Mouse (Mus musculus) right cerebral cortex, postnatal 4 days (tissue): ENCODE data around the gene Adamtsl1.
A peak's percentile ranks its signal among the peaks of the same experiment; 100 is the strongest.

ENCODE experiments used
- DNase-seq: peaks from one replicate; pipeline ENCODE4 v3.0.0-alpha.2; 2022

Adamtsl1 gene

DNA sequence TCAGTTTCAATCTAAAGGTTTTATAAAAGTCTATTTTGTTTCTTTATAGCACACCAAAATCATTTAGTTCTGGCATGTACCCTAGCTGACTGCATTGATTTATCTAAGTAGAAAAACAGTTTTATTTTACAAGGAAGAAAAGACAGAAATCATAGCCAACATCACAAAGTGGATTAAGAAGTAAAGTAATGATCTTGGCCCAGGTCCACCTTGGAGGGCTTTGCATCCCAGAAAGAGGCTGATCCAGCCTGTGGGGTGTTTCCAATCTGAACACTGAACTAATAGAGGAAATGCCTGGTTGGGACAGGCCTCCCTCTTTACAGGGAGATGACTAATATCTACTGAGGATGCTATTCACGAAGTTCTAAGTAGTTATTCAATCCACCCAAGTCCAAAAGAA, 163.6 kb downstream of the Adamtsl1 start:
- DNase-seq, result no peak

DNA sequence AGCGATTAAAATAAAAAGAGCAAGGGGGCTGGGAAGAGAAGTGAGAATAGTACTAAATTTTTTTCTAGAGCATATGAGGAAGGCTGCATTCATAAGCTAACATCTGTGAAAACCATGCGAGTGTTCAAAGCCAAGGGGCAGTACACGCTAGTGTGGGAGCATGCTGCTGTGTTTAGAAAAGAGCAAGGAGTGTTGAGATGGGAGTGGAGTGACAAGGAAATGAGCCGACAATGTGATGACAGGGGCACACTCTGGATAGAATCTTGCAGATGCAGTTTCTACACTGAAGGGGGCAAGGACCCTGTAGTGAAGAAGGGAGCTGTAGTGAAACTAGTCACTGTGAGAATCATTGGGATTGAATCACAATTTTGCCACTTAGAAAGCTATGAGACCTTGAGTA, 172.2 kb downstream of the Adamtsl1 start:
- no peak for DNase-seq

DNA sequence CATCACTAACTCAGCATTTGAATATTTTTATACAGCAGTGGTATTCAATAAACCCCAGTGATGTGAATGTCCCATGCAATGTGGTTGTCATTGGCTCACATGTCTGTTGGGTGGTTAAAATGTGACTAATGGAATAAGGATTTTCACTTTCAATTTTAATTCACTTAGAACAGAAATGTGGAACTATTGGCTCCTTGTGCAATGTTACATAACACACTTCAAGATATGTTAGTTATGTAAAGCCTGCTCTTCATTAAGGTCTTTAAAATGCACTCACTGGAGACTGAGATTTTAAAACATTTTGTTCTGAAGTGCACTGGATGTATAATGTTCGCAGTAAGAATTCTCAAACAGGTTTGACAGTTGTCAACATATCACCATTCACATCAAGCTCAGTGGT, 181.3 kb downstream of the Adamtsl1 start:
- no peak for DNase-seq

DNA sequence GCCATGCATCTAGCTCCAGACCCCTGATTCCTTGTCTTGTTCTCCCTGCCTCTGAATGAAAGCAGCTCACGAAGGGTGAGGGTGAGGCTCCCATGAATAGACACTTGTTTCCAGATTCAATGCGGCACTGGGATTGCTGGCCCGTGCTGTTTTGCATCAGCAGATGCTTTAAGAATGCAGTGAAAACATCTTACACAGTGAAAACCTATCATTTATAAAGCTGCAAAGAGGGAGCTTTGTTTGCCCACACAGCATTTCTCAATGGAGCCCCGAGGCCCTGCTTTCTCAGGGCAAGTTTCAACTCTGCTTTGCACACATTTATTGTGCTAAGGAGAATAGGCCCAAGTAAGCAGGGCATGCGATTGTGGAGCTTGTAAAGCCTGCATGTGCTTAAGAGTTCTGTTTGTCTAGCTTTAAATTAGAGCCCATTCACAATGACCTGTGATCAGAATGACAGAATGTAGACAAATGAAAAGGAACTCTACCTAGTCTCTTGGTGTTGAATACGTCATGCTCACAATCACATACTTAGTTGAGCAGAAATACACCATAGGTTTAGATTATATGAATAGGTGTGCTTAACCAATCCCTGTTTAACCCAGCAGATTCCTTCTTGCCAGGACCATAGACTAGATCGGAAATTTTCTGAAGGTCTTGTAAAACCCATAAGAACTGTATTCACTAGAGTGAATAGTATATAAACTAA, 193.5 kb downstream of the Adamtsl1 start:
- peak; percentile 3 for DNase-seq

DNA sequence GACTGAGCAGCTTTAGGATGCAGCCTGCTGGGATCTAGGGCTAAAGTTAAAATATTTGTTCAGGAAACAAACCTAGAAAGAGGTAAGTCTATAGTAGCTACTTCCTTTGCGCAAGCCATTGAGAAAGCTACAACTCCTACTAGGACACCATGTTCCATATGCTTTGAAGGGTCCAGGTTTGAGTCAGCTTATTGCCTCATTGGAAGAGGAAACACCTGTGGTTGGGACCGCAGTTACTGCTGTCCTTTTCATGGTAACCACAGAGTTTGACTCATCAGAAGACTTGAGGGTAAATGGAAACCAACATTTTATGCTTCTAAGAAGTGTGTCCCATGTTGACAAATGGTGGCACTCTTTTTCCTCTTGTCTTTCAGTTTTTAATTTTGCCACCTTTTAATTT, 195.7 kb downstream of the Adamtsl1 start:
- DNase-seq, result no peak

DNA sequence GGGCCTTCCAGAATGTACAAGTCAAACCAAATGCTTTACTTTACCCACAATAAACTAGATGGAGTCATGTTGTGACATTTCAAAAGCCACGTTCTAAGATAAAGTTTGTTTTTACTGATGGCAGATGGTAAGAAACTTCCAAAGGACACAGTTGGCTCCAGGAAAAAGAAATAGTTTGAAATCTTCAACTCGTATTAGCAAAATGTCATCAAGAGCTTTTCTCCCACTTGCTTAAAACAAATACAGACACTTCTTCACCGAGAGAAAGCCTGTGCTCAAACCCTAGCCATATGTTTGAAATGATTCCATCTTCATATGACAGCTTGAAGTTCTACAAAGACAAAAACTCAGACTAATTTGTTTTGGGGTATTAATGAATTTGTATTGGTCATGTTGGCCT, 211.0 kb downstream of the Adamtsl1 start:
- DNase-seq, result no peak

DNA sequence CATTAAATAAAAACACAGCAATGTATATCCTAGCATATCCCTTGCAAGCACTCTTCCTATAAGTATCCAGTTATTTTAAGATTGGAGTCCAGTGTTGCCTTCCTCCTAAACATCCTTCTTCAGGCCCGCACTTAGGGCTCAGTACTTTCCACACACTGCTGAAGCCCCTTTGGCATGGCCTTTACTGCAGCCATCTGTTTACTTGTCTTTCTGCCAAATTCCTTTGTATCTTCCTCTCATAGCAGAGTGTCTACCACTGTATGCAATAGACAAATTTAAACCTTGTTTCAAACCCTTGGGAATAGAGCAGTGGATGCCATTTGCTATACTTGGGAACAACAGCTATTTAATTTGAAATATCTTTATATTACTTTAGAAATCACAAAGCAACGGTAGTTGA, 213.8 kb downstream of the Adamtsl1 start:
- no peak for DNase-seq

DNA sequence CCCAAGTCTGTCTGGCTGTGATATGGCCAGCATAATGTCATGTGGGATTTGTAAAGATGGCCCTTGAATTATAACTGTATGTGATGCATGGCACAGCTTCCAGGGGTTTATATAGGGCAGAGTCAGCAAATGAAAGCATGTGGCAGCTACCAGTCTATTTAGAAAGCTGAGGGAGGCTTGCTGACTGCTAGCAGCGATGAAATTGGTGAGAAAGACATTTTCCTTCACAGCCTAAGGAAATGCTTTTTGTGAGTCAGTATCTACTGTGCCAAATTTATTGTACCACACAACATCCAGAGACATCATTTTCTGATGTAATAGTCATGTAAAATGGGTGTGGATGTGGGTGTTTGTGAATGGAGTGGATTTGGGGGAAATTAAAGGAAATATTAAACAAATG, 214.4 kb downstream of the Adamtsl1 start:
- DNase-seq, result no peak

DNA sequence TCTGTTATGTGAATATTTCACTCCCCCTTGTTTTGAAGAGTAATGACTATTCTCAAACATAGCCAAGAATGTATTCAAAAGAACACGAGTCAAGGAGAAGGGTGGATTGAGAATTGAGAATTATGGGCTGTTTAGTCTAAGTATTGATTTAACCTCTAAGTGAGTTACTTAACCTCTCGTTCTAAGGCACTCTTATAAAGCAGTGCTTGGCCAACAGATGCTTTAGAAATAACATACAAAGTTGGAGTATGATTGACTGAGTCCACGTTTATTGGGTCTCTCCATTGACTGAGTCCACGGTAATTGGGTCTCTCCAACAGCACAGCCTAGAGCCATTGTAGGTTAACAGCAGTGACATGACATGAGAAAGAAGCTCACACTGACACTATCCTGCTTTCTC, 226.5 kb downstream of the Adamtsl1 start:
- DNase-seq, result no peak

DNA sequence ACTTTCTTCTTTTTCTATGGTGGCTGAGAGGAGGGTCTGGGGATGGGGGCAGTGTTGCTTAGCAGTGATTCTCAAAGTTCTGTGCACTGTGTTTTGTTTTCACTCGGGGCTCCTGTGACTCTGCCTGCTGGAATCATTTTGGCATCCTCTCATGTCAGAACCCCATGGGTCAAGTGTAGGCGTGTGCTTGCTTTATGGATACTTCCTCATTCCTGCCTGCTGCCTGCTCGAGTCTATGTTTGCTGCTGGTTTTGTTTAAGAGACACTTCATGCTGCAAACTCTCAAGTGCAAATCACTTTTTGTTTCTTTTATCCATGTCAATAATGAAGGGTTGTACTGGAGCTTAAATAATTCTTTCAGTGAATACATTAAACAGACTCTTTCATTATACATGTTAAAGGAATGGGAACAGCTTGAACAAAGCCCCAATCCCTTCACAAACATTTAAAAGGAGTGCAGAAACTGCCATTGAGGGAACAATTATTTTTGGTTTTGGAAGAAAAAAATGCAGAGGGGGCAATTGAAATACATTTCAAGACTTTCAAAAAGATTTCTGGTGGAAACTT, 227.9 kb downstream of the Adamtsl1 start:
- DNase-seq, result no peak

DNA sequence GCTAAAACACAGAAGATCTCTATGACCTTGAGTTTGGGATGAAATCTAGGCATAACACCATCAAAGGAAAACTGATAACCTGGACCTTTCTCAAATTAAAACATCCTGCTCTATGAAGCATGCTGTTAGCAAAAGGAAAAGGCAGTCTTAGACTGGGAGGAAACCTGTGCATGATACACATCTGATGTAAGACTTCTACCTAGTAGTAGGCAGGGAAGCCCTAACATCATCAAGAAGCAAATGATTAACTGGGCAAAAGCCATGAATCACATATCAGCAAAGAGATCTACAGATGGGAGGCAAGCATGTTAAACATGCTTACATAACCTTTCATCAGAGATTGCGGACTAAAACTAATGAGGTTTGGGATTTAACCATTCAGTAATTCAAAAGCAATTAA, 229.5 kb downstream of the Adamtsl1 start:
- DNase-seq, result no peak

DNA sequence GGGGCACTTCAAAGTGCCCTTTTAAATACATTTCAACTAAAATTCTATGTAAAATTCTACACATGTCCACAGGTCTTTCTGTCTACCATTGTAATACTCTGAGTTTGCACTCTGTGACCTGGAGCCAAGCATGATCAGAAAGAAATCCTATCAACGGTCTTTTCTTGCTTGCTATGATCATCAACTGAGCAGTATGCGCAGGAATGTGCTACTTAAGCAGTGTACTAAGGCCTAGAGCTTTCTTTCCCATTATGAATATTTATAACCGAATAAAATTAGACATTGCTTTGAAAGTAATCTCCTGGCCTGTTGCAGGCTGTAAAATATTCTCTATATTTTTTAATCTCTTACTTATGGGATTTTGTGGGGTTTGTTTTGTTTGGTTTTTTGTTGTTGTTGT, 248.7 kb downstream of the Adamtsl1 start:
- no peak for DNase-seq

DNA sequence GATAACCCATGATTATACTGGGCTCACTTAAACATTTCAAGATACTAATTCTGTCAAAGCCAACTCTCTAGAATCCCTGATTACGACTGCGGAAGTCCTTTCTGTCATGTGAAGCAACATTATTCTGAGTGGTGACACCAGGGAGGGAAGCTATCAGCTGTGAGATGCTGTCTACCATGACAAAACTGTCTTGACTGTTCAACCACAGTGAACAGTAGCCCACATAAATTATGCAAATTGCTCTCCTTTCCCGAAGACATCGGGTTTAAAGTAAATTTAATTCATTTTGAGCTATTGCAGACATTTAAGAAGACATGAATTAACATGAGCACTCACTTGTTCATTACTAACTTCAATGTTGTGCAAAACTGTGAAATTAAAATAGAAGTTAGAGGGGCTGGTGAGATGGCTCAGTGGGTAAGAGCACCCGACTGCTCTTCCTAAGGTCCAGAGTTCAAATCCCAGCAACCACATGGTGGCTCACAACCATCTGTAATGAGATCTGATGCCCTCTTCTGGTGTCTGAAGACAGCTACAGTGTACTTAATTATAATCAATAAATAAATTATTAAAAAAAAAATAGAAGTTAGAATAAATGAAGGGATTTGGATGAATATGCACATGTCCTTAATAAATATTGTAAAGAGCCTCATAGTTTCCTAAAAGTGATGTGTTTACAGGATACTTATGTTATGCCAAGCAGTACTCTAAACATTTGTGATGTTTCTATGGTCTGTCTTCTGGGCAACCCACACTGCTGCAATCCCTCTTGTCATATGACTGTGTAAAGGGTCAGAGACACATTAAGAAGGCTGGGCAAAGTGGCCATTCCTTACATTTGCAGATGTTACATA, 249.4 kb downstream of the Adamtsl1 start:
- no peak for DNase-seq

DNA sequence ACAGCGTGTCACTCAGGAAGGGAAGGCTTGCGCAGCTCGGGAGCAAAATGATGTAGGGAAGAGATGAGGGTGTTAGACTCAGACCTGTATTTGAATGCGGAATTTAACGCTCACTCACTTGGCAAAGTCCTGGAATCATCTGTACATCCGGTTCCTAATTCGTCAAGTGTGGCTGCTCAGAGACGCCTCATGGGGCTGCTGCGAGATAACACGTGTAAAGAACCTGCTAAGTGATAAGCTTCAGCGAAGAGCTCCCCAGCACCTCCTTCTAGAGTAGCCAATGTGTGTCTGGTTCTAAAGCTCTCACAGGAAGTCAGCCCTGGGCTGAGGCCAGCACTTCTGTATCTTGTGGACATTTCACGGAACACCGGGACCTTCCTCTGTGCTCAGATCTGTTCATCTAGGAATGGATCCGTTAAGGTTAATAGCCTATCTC, 250.1 kb downstream of the Adamtsl1 start:
- no peak for DNase-seq

DNA sequence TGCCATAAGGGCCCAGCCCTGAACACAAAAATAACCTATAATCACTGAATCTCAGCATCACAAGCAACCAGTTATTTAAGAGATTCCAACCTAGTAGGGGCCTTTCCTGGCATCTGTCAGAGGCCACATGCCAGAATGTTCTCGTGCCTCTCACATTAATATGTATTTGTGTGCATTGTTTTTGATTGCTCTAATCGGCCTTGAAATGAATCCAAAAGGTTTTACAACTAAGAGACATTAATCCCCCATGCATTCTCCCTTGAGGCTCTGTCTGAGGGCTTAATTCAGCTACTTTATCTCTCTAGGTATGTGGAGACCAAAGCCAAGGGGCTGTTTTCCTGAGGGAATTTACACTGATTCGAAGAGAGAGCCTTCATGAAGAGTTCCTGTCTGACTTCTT, 250.5 kb downstream of the Adamtsl1 start:
- DNase-seq, result no peak

DNA sequence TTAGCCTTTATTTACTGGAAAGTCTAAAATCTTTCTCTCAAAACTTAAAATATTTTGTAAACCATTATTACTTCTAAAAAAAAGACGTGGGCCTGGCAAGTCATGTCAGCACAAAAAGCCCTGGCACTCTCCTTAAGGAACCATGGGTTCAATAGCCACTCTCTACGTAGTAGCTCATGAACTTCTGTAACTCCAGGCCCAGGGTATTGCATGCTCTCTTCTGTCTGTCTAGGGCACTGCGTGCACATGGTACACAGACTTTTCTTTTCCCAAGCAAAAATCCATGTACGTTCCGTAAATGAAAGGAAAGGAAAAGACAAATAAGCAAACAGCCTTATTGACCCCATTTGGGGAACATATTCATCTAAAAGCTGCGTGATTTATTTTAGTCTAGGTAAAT, 253.7 kb downstream of the Adamtsl1 start:
- DNase-seq, result no peak

DNA sequence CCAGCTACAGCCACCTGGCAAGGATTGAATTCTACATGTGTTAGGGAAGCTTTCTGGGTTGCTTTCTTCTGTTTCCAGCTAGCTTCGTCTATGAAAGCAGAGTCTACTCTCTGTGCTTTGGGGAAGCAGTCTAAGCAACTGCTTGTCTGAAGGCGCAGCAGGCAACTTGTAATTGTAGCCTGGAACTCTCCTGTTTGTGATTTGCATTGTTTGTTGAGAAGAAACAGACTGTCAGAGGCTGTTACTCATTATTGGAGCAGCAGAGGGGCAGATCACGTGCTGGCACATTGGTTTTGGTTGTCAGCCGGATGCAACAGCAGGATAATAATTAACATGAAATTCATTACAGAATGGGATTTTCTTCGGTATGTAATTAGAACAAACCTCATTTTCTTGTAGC, 254.1 kb downstream of the Adamtsl1 start:
- peak; percentile 12 for DNase-seq

DNA sequence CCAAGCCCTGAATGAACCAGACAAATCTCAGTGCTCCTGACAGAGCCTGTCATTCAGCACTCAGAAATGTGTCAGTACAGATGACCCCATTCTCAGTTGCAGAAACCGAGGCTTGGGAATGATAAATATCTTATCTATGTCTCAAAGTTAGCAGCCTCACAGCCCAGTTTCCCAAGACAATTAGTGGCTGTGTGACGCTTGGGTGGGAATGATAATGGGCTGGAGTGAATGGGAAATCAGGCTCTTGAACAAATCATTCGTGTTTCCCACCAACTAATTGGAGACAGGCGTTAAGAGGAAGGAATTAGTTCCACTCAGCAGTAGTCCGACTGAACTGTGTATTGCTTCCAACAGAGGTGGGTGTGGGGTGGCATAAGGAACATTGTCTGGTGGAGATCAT, 268.5 kb downstream of the Adamtsl1 start:
- no peak for DNase-seq

DNA sequence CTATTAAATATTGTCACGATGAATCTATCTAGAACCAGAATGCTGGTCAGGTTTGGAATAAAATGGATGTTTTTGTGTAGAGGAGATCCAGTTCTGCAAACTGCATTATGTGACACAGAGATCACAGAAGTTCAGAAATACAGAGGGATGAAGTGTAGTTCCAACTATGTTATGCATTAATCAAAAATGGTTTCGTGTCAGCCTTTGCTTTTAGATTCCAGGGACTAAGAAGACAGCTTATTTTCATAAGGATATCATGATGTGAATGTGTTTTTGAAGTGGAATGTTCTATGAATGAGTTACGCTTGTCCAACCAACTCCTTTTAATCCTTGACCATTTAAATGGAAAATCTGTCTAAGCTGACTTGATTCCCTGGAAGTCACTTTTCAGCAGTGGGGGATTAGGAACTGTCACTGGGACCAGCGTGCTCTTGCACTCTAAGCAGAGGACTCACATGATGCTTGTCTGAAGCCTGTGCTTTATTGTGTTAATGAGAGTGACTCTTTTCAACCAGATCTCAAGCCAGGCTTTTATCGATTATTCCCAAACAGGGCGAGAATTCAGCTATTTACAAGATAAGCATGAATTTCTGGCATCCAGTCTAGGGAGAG, 269.9 kb downstream of the Adamtsl1 start:
- DNase-seq, result no peak

DNA sequence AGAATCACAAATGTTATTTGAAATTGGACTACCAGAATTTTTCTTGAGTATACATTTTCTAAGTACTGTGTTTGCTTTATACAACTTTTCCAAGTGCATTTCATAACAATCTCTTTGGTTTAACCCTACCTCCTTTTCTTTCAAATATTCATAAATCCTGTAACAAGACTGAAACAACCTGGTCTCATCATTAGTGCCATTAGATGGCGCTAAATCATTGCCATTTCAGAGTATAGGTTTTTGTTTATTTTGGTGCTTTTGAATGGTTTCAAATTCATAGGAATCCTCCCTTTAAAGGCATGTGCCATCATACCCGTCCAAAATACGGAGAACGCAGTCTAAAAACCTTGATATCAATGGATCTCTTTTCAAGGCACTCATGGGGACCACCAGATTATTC, 270.5 kb downstream of the Adamtsl1 start:
- DNase-seq, result no peak

DNA sequence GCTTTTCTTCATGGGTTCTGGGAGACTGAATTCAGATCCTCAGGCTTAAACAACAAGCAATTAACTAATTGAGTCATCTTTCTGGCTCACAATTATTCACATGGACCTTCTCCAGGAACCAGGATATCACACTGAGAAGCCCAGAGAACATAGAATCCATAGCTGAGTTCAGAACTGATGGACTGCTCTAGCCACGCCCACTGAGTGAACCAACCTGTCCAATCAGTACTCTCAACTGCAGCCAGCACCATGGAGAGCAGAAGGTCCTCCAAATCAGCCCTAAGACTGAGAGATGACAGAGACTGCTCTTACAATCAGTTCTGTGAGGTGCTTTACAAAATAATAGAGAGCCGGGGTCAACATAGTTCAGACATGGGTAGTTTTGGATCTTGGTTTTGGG, 276.3 kb downstream of the Adamtsl1 start:
- DNase-seq, result no peak

DNA sequence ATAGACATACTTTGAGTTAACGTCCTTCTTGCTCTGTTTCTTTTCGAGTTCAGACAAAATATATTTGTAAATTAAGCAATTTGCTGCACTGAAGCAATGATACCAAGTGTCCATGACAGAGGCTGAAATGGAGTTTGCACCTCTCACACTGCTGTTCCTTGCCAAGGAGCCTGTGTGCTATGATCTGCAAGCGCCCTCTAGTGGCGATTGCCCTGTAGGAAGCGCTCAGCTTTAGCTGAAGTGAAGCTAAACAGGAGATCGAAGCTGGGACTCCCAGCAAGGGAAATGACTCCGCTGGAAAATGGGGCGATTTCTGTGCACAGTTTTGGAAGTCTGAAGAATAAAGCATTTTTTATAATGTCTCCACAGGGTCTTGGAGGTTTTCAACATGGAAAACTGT, 287.8 kb downstream of the Adamtsl1 start:
- peak; percentile 84 for DNase-seq

DNA sequence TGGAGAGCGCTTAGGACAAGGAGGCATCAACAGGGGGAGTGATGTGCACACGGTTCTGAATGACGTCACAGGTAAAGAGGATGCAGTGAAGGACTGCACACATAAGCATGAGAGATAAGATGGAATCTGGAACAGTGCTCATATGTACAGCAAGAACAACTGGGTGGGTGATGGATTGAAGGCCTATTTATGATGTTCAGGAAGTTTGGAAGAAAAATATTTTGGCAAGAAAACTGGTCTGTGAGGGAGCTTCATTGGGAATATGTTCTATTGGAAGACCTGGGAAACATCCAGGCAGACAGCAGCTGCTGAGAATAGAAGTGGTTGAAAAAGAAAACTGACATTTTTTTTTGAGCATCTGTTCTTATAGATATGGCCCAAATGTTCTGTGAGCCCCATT, 300.4 kb downstream of the Adamtsl1 start:
- DNase-seq, result no peak

DNA sequence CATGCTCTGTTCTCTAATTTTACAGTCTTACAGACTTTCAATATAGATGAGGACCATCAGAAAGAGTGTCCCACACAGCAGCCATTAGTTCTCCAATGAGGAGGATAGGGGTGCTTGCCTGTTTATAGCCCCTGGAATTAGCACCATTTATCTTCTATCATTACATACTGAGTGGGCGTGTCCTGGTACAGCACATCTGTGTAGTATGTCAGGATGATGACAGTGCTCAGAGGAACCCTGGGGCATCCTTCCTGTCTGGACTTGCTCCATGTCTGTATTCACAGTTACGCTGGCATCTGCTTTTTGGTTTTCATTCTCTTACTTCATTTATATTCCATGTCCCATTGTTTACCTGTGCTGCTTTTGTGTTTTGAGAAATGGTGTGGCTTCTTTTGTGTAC, 304.5 kb downstream of the Adamtsl1 start:
- DNase-seq, result no peak
